Mouse (Mus musculus) kidney, embryonic 15.5 days (tissue): ENCODE data around the gene Gm38393. TPM values are rescaled to one million over a fixed set of nuclear protein-coding genes. Genes with fewer than 3 reads are reported as not detected.

Source experiments
- polyA plus RNA-seq: library from polyadenylated mRNA; unstranded; fragments of >200 nt; fragmentation: Nextera tagmentation; extraction: Ambion mirVana; gene quantifications from 2 replicates; pipeline ENCODE4 v1.2.1, GENCODE M21; 2015

The Gm38393 gene
- polyA plus RNA-seq, 1 experiment from 2014 or later = 0.75 TPM

Other genes starting within 250 kb of the Gm38393 start
- 24.7 and 36.4 TPM in 2 replicates for gene Snurf, start within 50 bp of the Gm38393 start, polyA plus RNA-seq
- 36.3 and 39.1 TPM in 2 replicates for gene Snrpn, start 135.2 kb upstream of the Gm38393 start, polyA plus RNA-seq